Mouse (Mus musculus): Measurements from ENCODE around the gene Ccdc172.

Gene Ccdc172

GRCm38 (mm10) chr19:58511818-58512217 is at the start of gene Ccdc172:
Ccdc172 (plus strand) TSS chr19:58511993.
- DNase-seq (ENCODE audit: extremely low read depth, low read depth, low spot score) = no peak

GRCm38 (mm10) chr19:58463755-58464154 is 48.0 kb upstream of the Ccdc172 start:
- DNase-seq (ENCODE audit: extremely low read depth, low read depth, low spot score) = no peak

GRCm38 (mm10) chr19:58468331-58468730 is 43.5 kb upstream of the Ccdc172 start:
- DNase-seq (ENCODE audit: extremely low read depth, low read depth, low spot score) = no peak

GRCm38 (mm10) chr19:58469421-58469820 is 42.4 kb upstream of the Ccdc172 start:
- no peak for DNase-seq (ENCODE audit: extremely low read depth, low read depth, low spot score)

- no peak for DNase-seq (ENCODE audit: extremely low read depth, low read depth, low spot score)
These were observed 37.5 kb upstream of the Ccdc172 start for GRCm38 (mm10) chr19:58474251-58474650.

- DNase-seq (ENCODE audit: extremely low read depth, low read depth, low spot score) = no peak
These were observed 29.3 kb upstream of the Ccdc172 start for GRCm38 (mm10) chr19:58482373-58482977.

GRCm38 (mm10) chr19:58486686-58487085 is 25.1 kb upstream of the Ccdc172 start:
- DNase-seq (ENCODE audit: extremely low read depth, low read depth, low spot score) = no peak

- DNase-seq (ENCODE audit: extremely low read depth, low read depth, low spot score) = no peak
These were observed 14.7 kb upstream of the Ccdc172 start for GRCm38 (mm10) chr19:58497106-58497505.

GRCm38 (mm10) chr19:58499420-58499966 is 12.3 kb upstream of the Ccdc172 start:
- DNase-seq (ENCODE audit: extremely low read depth, low read depth, low spot score) = no peak

GRCm38 (mm10) chr19:58500049-58500448 is 11.7 kb upstream of the Ccdc172 start:
- DNase-seq (ENCODE audit: extremely low read depth, low read depth, low spot score) = no peak

- DNase-seq (ENCODE audit: extremely low read depth, low read depth, low spot score) = peak; percentile 59
These were observed 9.9 kb downstream of the Ccdc172 start for GRCm38 (mm10) chr19:58521696-58522095.

GRCm38 (mm10) chr19:58523736-58524394 is 12.1 kb downstream of the Ccdc172 start:
- DNase-seq (ENCODE audit: extremely low read depth, low read depth, low spot score) = no peak

- no peak for DNase-seq (ENCODE audit: extremely low read depth, low read depth, low spot score)
These were observed 13.9 kb downstream of the Ccdc172 start for GRCm38 (mm10) chr19:58525457-58526239.

GRCm38 (mm10) chr19:58533077-58533476 is 21.3 kb downstream of the Ccdc172 start:
- DNase-seq (ENCODE audit: extremely low read depth, low read depth, low spot score) = no peak

- no peak for DNase-seq (ENCODE audit: extremely low read depth, low read depth, low spot score)
These were observed 24.9 kb downstream of the Ccdc172 start for GRCm38 (mm10) chr19:58536691-58537090.

GRCm38 (mm10) chr19:58540396-58540795 is 28.6 kb downstream of the Ccdc172 start:
- DNase-seq (ENCODE audit: extremely low read depth, low read depth, low spot score) = no peak

- DNase-seq (ENCODE audit: extremely low read depth, low read depth, low spot score) = no peak
These were observed 36.6 kb downstream of the Ccdc172 start for GRCm38 (mm10) chr19:58548367-58548766.

GRCm38 (mm10) chr19:58550489-58550888 is 38.7 kb downstream of the Ccdc172 start:
- no peak for DNase-seq (ENCODE audit: extremely low read depth, low read depth, low spot score)

- DNase-seq (ENCODE audit: extremely low read depth, low read depth, low spot score) = no peak
These were observed 39.1 kb downstream of the Ccdc172 start for GRCm38 (mm10) chr19:58550916-58551315.

GRCm38 (mm10) chr19:58554974-58555373 is 43.2 kb downstream of the Ccdc172 start:
- no peak for DNase-seq (ENCODE audit: extremely low read depth, low read depth, low spot score)

- no peak for DNase-seq (ENCODE audit: extremely low read depth, low read depth, low spot score)
These were observed 46.6 kb downstream of the Ccdc172 start for GRCm38 (mm10) chr19:58558352-58558751.

Measured in fat pad, adult 2 months (tissue).